Mouse (Mus musculus) B cell, adult 2 months (primary cell): ENCODE data around the gene Ube2m.

Experiments
- DNase-seq, 2 experiments: peaks; one replicate each; pipeline ENCODE4 v3.0.0; 2022

Ube2m gene

GRCm38 (mm10) chr7:13033451-13034147, 4.5 kb downstream of the Ube2m start:
- no peak for DNase-seq

GRCm38 (mm10) chr7:13032541-13032940, 5.5 kb downstream of the Ube2m start:
- no peak for DNase-seq

- no peak for DNase-seq
These were observed 6.1 kb downstream of the Ube2m start for GRCm38 (mm10) chr7:13031983-13032382.

- peak; percentile 31 to 38 for DNase-seq
These were observed 7.0 kb downstream of the Ube2m start for GRCm38 (mm10) chr7:13031069-13031468.

GRCm38 (mm10) chr7:13028986-13029385, 9.1 kb downstream of the Ube2m start:
- DNase-seq = no peak

- no peak for DNase-seq
These were observed 12.5 kb downstream of the Ube2m start for GRCm38 (mm10) chr7:13025511-13026112.

- DNase-seq = peak; percentile 65 to 71
These were observed 13.3 kb downstream of the Ube2m start for GRCm38 (mm10) chr7:13024805-13025204.

GRCm38 (mm10) chr7:13023928-13024731, 13.9 kb downstream of the Ube2m start:
- DNase-seq = peak; percentile 97 to 98

GRCm38 (mm10) chr7:13022773-13023535, 15.1 kb downstream of the Ube2m start:
- DNase-seq = peak; percentile 56 to 63

GRCm38 (mm10) chr7:13015217-13015616, 22.9 kb downstream of the Ube2m start:
- no peak for DNase-seq

- DNase-seq = no peak
These were observed 23.7 kb downstream of the Ube2m start for GRCm38 (mm10) chr7:13014275-13014839.

- DNase-seq = no peak
These were observed 24.4 kb downstream of the Ube2m start for GRCm38 (mm10) chr7:13013671-13014070.

- no peak for DNase-seq
These were observed 27.8 kb downstream of the Ube2m start, which contains the start of gene Zbtb45 for GRCm38 (mm10) chr7:13010005-13010908. TSS of gene Zbtb45 (minus strand) at chr7:13010034.

- peak; percentile 91 to 93 for DNase-seq
These were observed 28.7 kb downstream of the Ube2m start for GRCm38 (mm10) chr7:13009143-13010004.

- DNase-seq = no peak
These were observed 30.6 kb downstream of the Ube2m start for GRCm38 (mm10) chr7:13007341-13008092.

GRCm38 (mm10) chr7:13006531-13006930, 31.5 kb downstream of the Ube2m start:
- no peak for DNase-seq

- no peak for DNase-seq
These were observed 32.1 kb downstream of the Ube2m start for GRCm38 (mm10) chr7:13006011-13006410.

GRCm38 (mm10) chr7:13003380-13003779, 34.7 kb downstream of the Ube2m start:
- DNase-seq = no peak

GRCm38 (mm10) chr7:13001584-13001983, 36.5 kb downstream of the Ube2m start:
- no peak for DNase-seq

GRCm38 (mm10) chr7:12998851-12999250, 39.2 kb downstream of the Ube2m start, which contains the start of gene Trim28:
TSS of gene Trim28 (plus strand) at chr7:12999114.
- no peak for DNase-seq
